Mouse (Mus musculus) G1E (cell line): ENCODE data around the gene Rbm48.

ENCODE experiments used
- CTCF ChIP-seq: IDR thresholded peaks from 2 replicates; pipeline ENCODE4 v1.5.1; 2012; ENCODE audit warnings: low read depth, low read length, inconsistent platforms, mixed read lengths
- GATA1 ChIP-seq: IDR thresholded peaks from 2 replicates; pipeline ENCODE4 v1.6.1; 2012; ENCODE audit warnings: borderline replicate concordance, low read length, inconsistent platforms, mixed read lengths
- POLR2AphosphoS5 ChIP-seq: IDR thresholded peaks from 2 replicates; pipeline ENCODE4 v1.6.1; 2012; ENCODE audit warnings: low read depth, low read length, inconsistent platforms; ENCODE audit not compliant: insufficient replicate concordance

DNA sequence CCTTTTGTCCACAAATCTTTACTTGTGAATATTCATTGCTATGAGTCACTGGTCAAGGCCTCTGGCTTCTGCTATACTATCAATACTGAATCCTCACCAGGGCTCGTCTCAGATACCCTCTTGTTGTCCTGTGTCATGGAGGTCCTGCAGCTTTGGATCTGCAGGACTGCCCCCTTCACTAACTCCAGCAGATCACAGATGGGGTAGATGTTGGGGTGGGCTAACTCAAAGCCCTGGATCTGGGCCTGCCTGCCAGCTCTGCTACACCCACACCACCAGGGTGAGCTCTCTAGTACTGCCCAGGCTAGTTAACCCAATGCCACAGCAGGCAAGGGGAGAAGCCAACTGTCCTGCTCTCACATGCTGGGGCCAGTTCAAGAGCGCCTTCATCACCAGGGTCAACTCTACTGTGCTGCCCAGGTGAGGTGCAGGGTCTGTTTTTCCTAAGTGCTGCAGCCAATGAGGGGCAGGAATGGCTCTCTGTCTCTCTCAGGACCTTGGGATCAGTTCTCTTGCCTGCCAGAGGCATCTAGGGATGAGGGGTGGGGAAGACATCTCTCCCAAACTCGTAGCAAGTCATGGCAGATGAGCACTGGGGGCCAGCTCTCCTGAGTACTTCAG, 59.7 kb downstream of the Rbm48 start:
- TF ChIP-seq CTCF (no peak), POLR2AphosphoS5 (no peak), GATA1 (no peak)
